Mouse (Mus musculus) embryonic fibroblast, embryonic 13.5 days (primary cell): ENCODE measurements around the gene Siah1a. TPM values are rescaled to one million over a fixed set of nuclear protein-coding genes. Genes with fewer than 3 reads are reported as not detected.

ENCODE experiments used
- H3K27ac ChIP-seq: 2 replicates; pipeline ENCODE4 v1.5.1; 2012; ENCODE audit warnings: low read length, control low read depth, inconsistent platforms; ENCODE audit not compliant: insufficient read depth
- H3K4me1 ChIP-seq: 2 replicates; pipeline ENCODE4 v1.6.1; 2011; ENCODE audit warnings: low read length; ENCODE audit not compliant: control insufficient read depth, insufficient read depth
- H3K4me3 ChIP-seq: 2 replicates; pipeline ENCODE4 v1.5.1; 2011; ENCODE audit warnings: mild to moderate bottlenecking, control low read depth, low read length; ENCODE audit not compliant: insufficient read depth
- CTCF ChIP-seq: IDR thresholded peaks from 2 replicates; pipeline ENCODE4 v1.5.1; 2011; ENCODE audit warnings: mild to moderate bottlenecking, control low read depth, low read length, moderate library complexity, borderline replicate concordance; ENCODE audit not compliant: insufficient read depth
- POLR2A ChIP-seq: IDR thresholded peaks from 2 replicates; pipeline ENCODE4 v1.6.1; 2011; ENCODE audit warnings: low read depth, mild to moderate bottlenecking, control low read depth, low read length, moderate library complexity
- polyA plus RNA-seq: library from polyadenylated mRNA; stranded (reverse); fragments of >200 nt; gene quantifications from 2 replicates; pipeline ENCODE4 v1.2.4, GENCODE M21; 2011; ENCODE audit warnings: low read depth; ENCODE audit not compliant: missing spikeins, insufficient read length

Gene Siah1a
- 18.0 and 23.9 TPM in 2 replicates for polyA plus RNA-seq

- peak; percentile 61 for TF ChIP-seq POLR2A
- no peak for TF ChIP-seq CTCF
- peak within 1 kb of the TSS; percentile 99 for H3K4me3 ChIP-seq
- H3K4me1 ChIP-seq, result peaks cover 4% of the 10 kb centered on the region
- peak within 1 kb of the TSS; percentile 82 for H3K27ac ChIP-seq
These were observed at the start of gene Siah1a, which contains the start of gene Gm10638 for GRCm38 (mm10) chr8:86745221-86745934. Gene Siah1a (minus strand): TSS chr8:86745934. Gene Gm10638 (plus strand): TSS chr8:86745699.

- no peak for TF ChIP-seq POLR2A
- TF ChIP-seq CTCF, result no peak
- no peak overlapping the region for H3K4me3 ChIP-seq
- no peaks in the 10 kb centered on the region for H3K4me1 ChIP-seq
- H3K27ac ChIP-seq, result no peak overlapping the region
These were observed 49.0 kb upstream of the Siah1a start for GRCm38 (mm10) chr8:86794716-86795115.

- TF ChIP-seq CTCF, result no peak
- no peak for TF ChIP-seq POLR2A
- H3K27ac ChIP-seq, result no peak overlapping the region
- H3K4me1 ChIP-seq, result no peaks in the 10 kb centered on the region; the same call in 1 of the 2 replicates
- no peak overlapping the region for H3K4me3 ChIP-seq
These were observed 45.8 kb upstream of the Siah1a start for GRCm38 (mm10) chr8:86791542-86791941.

GRCm38 (mm10) chr8:86789576-86789975, 43.8 kb upstream of the Siah1a start:
- Histone ChIP-seq H3K27ac (no peak overlapping the region), H3K4me3 (no peak overlapping the region), H3K4me1 (no peaks in the 10 kb centered on the region; the same call in 1 of the 2 replicates)
- no peak for TF ChIP-seq CTCF
- TF ChIP-seq POLR2A, result no peak

DNA sequence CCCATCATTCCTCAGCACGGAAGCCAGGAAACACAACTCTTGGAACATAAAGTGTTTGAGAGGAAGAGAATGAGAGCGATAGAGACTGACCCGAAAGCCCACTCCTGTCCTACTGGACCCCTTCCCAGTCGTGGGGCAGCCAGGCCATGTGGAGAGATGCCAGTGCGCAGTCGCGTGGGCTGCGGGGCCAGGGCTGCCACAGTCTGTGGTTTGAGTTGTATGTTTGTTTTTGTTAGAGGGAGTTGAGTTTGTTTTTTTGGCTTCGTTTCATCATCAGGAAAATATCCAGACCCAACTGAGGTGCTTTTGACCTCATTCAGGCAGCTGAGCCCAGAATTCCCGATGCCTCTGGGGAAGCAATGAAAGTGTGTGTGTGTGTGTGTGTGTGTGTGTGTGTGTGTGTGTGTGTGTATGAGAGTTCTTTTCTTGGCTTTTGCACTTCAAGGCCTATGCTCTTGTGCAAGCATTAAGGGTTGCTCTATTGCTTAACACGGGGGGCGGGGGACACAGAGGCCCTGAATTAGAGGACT, 42.2 kb upstream of the Siah1a start:
- peak overlapping the region; percentile 23 for H3K27ac ChIP-seq
- TF ChIP-seq CTCF (no peak), POLR2A (no peak)
- no peak overlapping the region for H3K4me3 ChIP-seq
- H3K4me1 ChIP-seq, result no peaks in the 10 kb centered on the region; the same call in 1 of the 2 replicates

GRCm38 (mm10) chr8:86786498-86786897, 40.8 kb upstream of the Siah1a start:
- TF ChIP-seq CTCF (no peak), POLR2A (no peak)
- Histone ChIP-seq H3K27ac (no peak overlapping the region), H3K4me1 (no peaks in the 10 kb centered on the region; the same call in 1 of the 2 replicates), H3K4me3 (no peak overlapping the region)

- Histone ChIP-seq H3K27ac (no peak overlapping the region), H3K4me1 (no peaks in the 10 kb centered on the region), H3K4me3 (no peak overlapping the region)
- TF ChIP-seq CTCF, result no peak
- TF ChIP-seq POLR2A, result no peak
These were observed 35.4 kb upstream of the Siah1a start for GRCm38 (mm10) chr8:86781094-86781493.

GRCm38 (mm10) chr8:86779207-86779606, 33.5 kb upstream of the Siah1a start:
- Histone ChIP-seq H3K27ac (no peak overlapping the region), H3K4me1 (no peaks in the 10 kb centered on the region), H3K4me3 (no peak overlapping the region)
- no peak for TF ChIP-seq CTCF
- TF ChIP-seq POLR2A, result no peak

DNA sequence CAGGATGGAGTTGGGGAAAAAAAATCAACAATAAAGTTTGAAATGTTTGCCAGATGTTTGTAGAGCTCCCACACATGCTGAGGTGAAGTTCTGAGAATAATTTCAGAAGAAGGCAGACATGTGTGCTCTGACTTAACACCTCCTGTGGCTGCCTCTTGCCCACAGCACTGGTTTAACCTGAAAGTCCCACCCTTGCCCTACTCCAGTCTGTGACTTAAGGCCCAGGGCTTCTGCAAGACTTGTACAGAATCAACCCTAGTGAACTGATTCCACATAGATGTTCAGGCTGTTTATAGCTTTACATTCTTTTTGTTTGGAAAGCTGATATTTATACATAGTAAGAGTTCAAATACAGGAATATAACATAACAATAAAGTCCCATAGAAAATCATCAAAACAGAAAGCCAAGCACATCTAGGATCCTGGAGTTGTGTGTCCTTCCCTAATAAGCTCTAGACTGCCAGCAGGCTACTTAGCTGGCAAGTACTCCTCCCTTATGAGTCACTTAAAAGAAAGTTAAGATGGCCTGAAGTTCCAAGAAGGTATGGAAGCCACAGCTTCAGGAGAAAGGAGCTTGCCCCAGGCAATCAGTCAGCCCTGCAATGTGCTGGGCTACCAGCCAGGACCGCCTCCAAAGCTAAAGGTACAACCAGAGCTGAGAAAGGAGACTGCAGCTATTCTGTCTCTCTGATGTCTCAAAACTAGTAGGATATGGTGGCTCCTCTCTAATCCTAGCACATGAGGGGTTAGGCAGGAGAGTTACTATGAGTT, 24.4 kb upstream of the Siah1a start:
- H3K27ac ChIP-seq, result peak overlapping the region; percentile 86
- peaks cover 16% of the 10 kb centered on the region for H3K4me1 ChIP-seq
- TF ChIP-seq CTCF, result no peak
- TF ChIP-seq POLR2A, result no peak
- no peak overlapping the region for H3K4me3 ChIP-seq

GRCm38 (mm10) chr8:86768499-86768898, 22.8 kb upstream of the Siah1a start:
- H3K27ac ChIP-seq, result peak overlapping the region; percentile 90

More at GRCm38 (mm10) chr8:86768499-86768898, 22.8 kb upstream of the Siah1a start:
- Histone ChIP-seq H3K4me1 (peaks cover 14% of the 10 kb centered on the region), H3K4me3 (no peak overlapping the region)
- no peak for TF ChIP-seq CTCF
- TF ChIP-seq POLR2A, result no peak
